Mouse (Mus musculus): Measurements from ENCODE around the gene Renbp. TPM values are rescaled to one million over a fixed set of nuclear protein-coding genes. Genes with fewer than 3 reads are reported as not detected.

The Renbp gene
- polyA plus RNA-seq, 1 experiment: 8.7 TPM

GRCm38 (mm10) chrX:73918631-73919030, 12.0 kb downstream of the Renbp start:
- no peak for DNase-seq (ENCODE audit: low read depth)
- TF ChIP-seq CTCF (IDR thresholded peaks at IDR 0.05; ENCODE audit: borderline replicate concordance, extremely low read depth, insufficient read depth, insufficient read length) (no peak), POLR2A (IDR thresholded peaks at IDR 0.05; ENCODE audit: borderline replicate concordance, extremely low read depth, insufficient read depth, insufficient read length, poor library complexity, severe bottlenecking) (no peak)

DNA sequence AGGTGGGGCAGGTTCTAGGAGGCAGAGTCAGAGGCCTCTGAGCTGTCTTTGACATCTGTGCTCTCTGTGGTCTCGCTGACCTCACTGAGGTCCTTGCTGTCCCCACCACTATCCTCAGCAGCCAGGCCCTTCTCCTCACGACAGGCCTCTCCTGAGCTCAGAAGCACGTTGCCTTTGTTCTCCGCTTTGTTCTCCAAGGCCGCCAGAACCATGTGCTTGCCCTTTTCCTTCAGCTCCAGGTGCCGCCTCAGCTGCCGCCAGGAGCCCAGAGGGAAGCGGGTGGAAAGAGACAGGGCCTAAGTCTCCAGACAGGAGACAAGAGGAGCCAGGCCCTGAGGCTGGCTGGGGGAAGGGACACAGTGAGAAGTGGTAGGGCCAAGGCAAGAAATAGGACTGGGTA, 13.7 kb downstream of the Renbp start:
- TF ChIP-seq CTCF (IDR thresholded peaks at IDR 0.05; ENCODE audit: borderline replicate concordance, extremely low read depth, insufficient read depth, insufficient read length) (no peak), POLR2A (IDR thresholded peaks at IDR 0.05; ENCODE audit: borderline replicate concordance, extremely low read depth, insufficient read depth, insufficient read length, poor library complexity, severe bottlenecking) (no peak)
- DNase-seq (ENCODE audit: low read depth): no peak

- DNase-seq (ENCODE audit: low read depth): peak; percentile 98
- peak; percentile 55; the same call in 1 of the 2 replicates for TF ChIP-seq CTCF (IDR thresholded peaks at IDR 0.05; ENCODE audit: borderline replicate concordance, extremely low read depth, insufficient read depth, insufficient read length)
- TF ChIP-seq POLR2A (IDR thresholded peaks at IDR 0.05; ENCODE audit: borderline replicate concordance, extremely low read depth, insufficient read depth, insufficient read length, poor library complexity, severe bottlenecking): 0 out of 2 replicates have a peak, but pooled peaks have one; percentile 3
Observed at GRCm38 (mm10) chrX:73914827-73915703, 15.6 kb downstream of the Renbp start.

DNA sequence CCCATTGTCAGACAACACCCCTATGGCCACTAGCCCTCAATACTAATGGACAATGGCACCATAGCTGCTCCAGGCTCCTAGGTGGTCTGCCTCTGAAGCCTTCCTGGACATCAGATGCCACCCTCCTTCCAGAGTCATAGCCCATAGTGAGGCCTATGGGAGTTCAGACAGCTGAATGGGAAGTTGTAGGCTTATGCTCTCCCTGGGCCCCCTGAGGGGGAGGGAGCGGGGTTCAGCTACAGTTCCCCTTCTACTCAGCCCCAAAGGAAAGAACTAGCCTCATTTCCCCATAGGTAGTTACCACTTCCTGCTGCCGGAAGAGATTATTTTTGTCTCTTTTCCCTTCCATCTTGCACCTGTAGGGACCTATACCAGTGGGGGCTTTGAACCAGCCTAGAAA, 19.1 kb downstream of the Renbp start:
- no peak for DNase-seq (ENCODE audit: low read depth)
- TF ChIP-seq CTCF (IDR thresholded peaks at IDR 0.05; ENCODE audit: borderline replicate concordance, extremely low read depth, insufficient read depth, insufficient read length) (no peak), POLR2A (IDR thresholded peaks at IDR 0.05; ENCODE audit: borderline replicate concordance, extremely low read depth, insufficient read depth, insufficient read length, poor library complexity, severe bottlenecking) (no peak)

DNA sequence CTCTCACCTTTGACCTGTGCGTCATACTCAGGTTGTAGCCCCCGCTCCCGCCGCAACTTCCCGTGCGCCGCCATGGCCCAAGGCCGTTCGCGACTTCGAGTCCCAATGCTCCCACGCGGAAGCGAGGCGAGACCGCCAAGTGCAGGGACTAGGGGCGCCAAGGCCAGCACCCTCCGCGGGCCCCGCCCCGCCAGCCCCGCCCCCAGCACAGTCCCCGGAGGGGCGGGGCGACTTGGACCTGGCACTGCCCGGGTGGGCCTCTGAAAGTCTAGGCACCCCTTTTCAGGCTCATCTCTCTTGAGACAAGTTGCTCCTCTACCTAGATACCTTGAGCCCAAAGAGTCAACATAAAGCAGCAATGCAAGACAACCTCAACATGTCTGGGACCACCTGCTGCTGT, 19.5 kb downstream of the Renbp start:
- no peak for DNase-seq (ENCODE audit: low read depth)
- TF ChIP-seq CTCF (IDR thresholded peaks at IDR 0.05; ENCODE audit: borderline replicate concordance, extremely low read depth, insufficient read depth, insufficient read length) (no peak), POLR2A (IDR thresholded peaks at IDR 0.05; ENCODE audit: borderline replicate concordance, extremely low read depth, insufficient read depth, insufficient read length, poor library complexity, severe bottlenecking) (no peak)

- no peak for DNase-seq (ENCODE audit: low read depth)
- no peak for TF ChIP-seq CTCF (IDR thresholded peaks at IDR 0.05; ENCODE audit: borderline replicate concordance, extremely low read depth, insufficient read depth, insufficient read length)
- TF ChIP-seq POLR2A (IDR thresholded peaks at IDR 0.05; ENCODE audit: borderline replicate concordance, extremely low read depth, insufficient read depth, insufficient read length, poor library complexity, severe bottlenecking): no peak
Observed at GRCm38 (mm10) chrX:73910451-73910850, 20.2 kb downstream of the Renbp start.

GRCm38 (mm10) chrX:73910049-73910448, 20.6 kb downstream of the Renbp start:
- no peak for DNase-seq (ENCODE audit: low read depth)
- TF ChIP-seq POLR2A (IDR thresholded peaks at IDR 0.05; ENCODE audit: borderline replicate concordance, extremely low read depth, insufficient read depth, insufficient read length, poor library complexity, severe bottlenecking) (no peak), CTCF (IDR thresholded peaks at IDR 0.05; ENCODE audit: borderline replicate concordance, extremely low read depth, insufficient read depth, insufficient read length) (no peak)

DNA sequence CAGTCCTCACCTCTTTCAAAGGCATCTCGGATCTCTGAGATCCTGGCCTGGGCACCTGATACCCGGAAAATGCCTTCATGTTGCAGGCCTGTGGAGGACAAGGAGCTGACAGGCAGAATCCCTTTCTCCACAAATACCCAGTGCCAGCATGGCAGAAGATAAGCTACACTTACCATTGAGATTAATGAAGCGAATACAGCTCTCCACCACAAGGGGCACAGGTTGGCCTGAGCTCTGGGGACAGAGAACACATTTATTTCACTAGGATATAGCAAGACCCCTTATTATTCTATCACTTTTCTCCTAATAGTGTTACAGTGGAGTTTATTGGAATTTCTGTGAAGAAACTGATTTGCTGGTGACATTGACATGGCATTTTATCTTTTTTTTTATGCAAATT, 32.7 kb downstream of the Renbp start:
- TF ChIP-seq POLR2A (IDR thresholded peaks at IDR 0.05; ENCODE audit: borderline replicate concordance, extremely low read depth, insufficient read depth, insufficient read length, poor library complexity, severe bottlenecking): no peak
- TF ChIP-seq CTCF (IDR thresholded peaks at IDR 0.05; ENCODE audit: borderline replicate concordance, extremely low read depth, insufficient read depth, insufficient read length): peak; percentile 45; the same call in 1 of the 2 replicates
- no peak for DNase-seq (ENCODE audit: low read depth)

DNA sequence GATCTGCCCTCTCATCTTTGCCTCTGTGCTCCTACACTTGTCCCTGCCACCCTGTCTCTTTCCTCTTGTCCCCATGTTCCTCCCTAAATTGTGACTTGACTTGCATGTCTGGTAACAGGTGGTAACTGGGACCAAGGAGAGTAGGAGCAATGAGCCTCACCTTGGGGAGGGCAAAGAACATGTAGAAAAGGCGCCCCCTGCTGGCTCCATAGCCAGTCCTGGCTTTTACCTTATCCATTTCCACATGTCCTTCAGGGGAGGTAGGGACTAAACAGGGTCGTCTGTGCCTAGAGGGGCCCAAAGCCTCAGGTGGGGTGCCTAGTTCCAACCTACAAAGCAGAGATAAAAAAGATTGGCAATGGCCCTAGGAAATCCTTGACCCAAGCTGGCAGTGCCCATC, 34.9 kb downstream of the Renbp start, which contains the start of gene L1cam:
Gene L1cam, minus strand, starts transcription at position 387 of the 400 bp plus-strand sequence.
- TF ChIP-seq CTCF (IDR thresholded peaks at IDR 0.05; ENCODE audit: borderline replicate concordance, extremely low read depth, insufficient read depth, insufficient read length): peak; percentile 56; the same call in 1 of the 2 replicates
- TF ChIP-seq POLR2A (IDR thresholded peaks at IDR 0.05; ENCODE audit: borderline replicate concordance, extremely low read depth, insufficient read depth, insufficient read length, poor library complexity, severe bottlenecking): no peak
- DNase-seq (ENCODE audit: low read depth): peak; percentile 66

DNA sequence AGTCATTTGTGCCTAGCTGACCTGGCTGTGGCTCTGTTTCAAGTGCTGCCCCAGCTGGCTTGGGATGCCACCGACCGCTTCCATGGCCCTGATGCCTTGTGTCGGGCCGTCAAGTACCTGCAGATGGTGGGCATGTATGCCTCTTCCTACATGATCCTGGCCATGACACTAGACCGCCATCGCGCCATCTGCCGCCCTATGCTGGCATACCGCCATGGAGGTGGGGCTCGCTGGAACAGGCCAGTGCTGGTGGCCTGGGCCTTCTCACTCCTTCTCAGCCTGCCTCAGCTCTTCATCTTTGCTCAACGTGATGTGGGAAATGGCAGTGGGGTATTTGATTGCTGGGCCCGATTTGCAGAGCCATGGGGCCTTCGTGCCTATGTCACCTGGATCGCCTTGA, 37.8 kb downstream of the Renbp start:
- DNase-seq (ENCODE audit: low read depth): no peak
- TF ChIP-seq POLR2A (IDR thresholded peaks at IDR 0.05; ENCODE audit: borderline replicate concordance, extremely low read depth, insufficient read depth, insufficient read length, poor library complexity, severe bottlenecking): no peak
- TF ChIP-seq CTCF (IDR thresholded peaks at IDR 0.05; ENCODE audit: borderline replicate concordance, extremely low read depth, insufficient read depth, insufficient read length): no peak

- no peak for TF ChIP-seq POLR2A (IDR thresholded peaks at IDR 0.05; ENCODE audit: borderline replicate concordance, extremely low read depth, insufficient read depth, insufficient read length, poor library complexity, severe bottlenecking)
- no peak for TF ChIP-seq CTCF (IDR thresholded peaks at IDR 0.05; ENCODE audit: borderline replicate concordance, extremely low read depth, insufficient read depth, insufficient read length)
- DNase-seq (ENCODE audit: low read depth): no peak
Observed at GRCm38 (mm10) chrX:73891551-73892152, 39.0 kb downstream of the Renbp start, which contains the start of gene Avpr2. Gene Avpr2 (plus strand): TSS chrX:73892102.

Data from brain, embryonic 14.5 days (tissue).